Mouse (Mus musculus) heart, postnatal 0 days (tissue): ENCODE data around the gene Cox14.

Source experiments
- CTCF ChIP-seq: IDR thresholded peaks from 2 replicates; pipeline ENCODE4 v1.5.1; 2016; ENCODE audit warnings: antibody characterized with exemption, control low read depth, low read depth
- EP300 ChIP-seq: IDR thresholded peaks from 2 replicates; pipeline ENCODE4 v1.6.1; 2016; ENCODE audit warnings: antibody characterized with exemption, low read depth

DNA sequence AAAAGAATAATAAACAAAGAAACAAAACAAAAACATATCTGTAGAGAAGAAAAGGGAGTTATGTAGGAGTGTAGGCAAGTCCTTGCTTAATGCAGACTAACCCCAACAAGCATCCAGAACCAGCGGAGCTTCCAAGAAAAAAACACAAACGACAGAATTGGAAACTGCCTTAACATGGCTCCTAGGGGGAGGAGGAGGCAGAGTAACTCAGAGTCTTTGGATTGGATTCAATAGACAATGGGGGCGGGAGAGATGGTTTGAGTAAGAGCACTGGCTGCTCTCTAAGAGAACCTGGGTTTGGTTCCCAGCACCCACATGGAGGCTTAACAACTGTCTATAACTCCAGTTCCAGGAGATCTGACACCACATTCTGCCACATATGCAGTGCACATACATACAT lies 6.3 kb downstream of the Cox14 start:
- TF ChIP-seq CTCF = no peak
- no peak for TF ChIP-seq EP300
